Mouse (Mus musculus) bone marrow macrophage, adult 2 months (primary cell): ENCODE measurements around the gene Dcps.

Experiments used
- CTCF ChIP-seq: IDR thresholded peaks from 2 replicates; pipeline ENCODE4 v1.5.1; 2012; ENCODE audit warnings: low read depth, mild to moderate bottlenecking, low read length, moderate library complexity
- POLR2A ChIP-seq: IDR thresholded peaks from 2 replicates; pipeline ENCODE4 v1.6.1; 2012; ENCODE audit warnings: mild to moderate bottlenecking, low read depth, low read length, borderline replicate concordance

DNA sequence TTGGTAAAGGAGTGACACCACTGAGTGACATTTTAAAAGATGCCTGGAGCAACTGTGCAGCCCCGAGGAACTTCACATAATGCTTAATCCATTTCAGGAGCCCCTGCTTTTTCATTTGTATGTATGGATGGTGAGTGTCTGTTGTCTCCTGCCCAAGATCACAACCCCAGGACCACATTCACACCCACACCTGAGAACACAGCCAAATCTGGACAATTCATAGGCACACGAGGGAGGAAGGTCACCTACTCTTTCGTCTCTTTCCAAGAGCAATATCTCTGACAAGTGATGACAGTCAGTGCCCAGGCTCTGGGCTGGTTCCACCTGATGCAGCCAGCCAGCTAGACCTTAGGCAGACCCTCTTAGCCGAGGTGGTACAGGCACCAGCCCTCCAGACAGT is 71.2 kb downstream of the Dcps start:
- TF ChIP-seq CTCF, result no peak
- TF ChIP-seq POLR2A, result no peak
